Mouse (Mus musculus) lung, embryonic 14.5 days (tissue): Measurements from ENCODE around the gene Car8. TPM values are rescaled to one million over a fixed set of nuclear protein-coding genes. Genes with fewer than 3 reads are reported as not detected.
A peak's percentile ranks its signal among the peaks of the same experiment; 100 is the strongest.

Experiments used
- ATAC-seq: fragments of 200-750 bp; cut with Nextera tagmentation; 2 replicates; pipeline ENCODE4 v1.8.0; 2017; ENCODE audit warnings: mild to moderate bottlenecking, moderate TSS enrichment, moderate library complexity; ENCODE audit not compliant: insufficient read depth
- DNase-seq: peaks from one replicate; pipeline ENCODE4 v3.0.0-alpha.2; 2015
- H3K27ac ChIP-seq: fragments of 300-500 bp; sonication (generic); 2 replicates; pipeline ENCODE4 v1.5.1; 2014; ENCODE audit warnings: low read depth, mild to moderate bottlenecking, moderate library complexity
- H3K27me3 ChIP-seq: fragments of 300-500 bp; sonication (generic); 2 replicates; pipeline ENCODE4 v1.6.1; 2014; ENCODE audit warnings: low read length, control low read depth; ENCODE audit not compliant: insufficient read depth
- H3K36me3 ChIP-seq: fragments of 300-500 bp; sonication (generic); 2 replicates; pipeline ENCODE4 v1.6.1; 2014; ENCODE audit warnings: control low read depth; ENCODE audit not compliant: insufficient read depth
- H3K4me1 ChIP-seq: fragments of 300-500 bp; sonication (generic); 2 replicates; pipeline ENCODE4 v1.6.1; 2014; ENCODE audit warnings: antibody characterized with exemption, control low read depth; ENCODE audit not compliant: insufficient read depth
- H3K4me2 ChIP-seq: fragments of 300-500 bp; sonication (generic); 2 replicates; pipeline ENCODE4 v1.6.1; 2014; ENCODE audit warnings: mild to moderate bottlenecking
- H3K4me3 ChIP-seq: fragments of 300-500 bp; sonication (generic); 2 replicates; pipeline ENCODE4 v1.5.1; 2014; ENCODE audit warnings: low read depth, low read length
- H3K9ac ChIP-seq: fragments of 300-500 bp; sonication (generic); 2 replicates; pipeline ENCODE4 v1.6.1; 2014
- H3K9me3 ChIP-seq: fragments of 300-500 bp; sonication (generic); 2 replicates; pipeline ENCODE4 v1.6.1; 2016; ENCODE audit warnings: low read depth, low read length, control low read depth
- CTCF ChIP-seq: IDR thresholded peaks from 2 replicates; pipeline ENCODE4 v1.5.1; 2016; ENCODE audit warnings: antibody characterized with exemption, low read depth
- WGBS: fragments of 180-500 bp; shearing (Covaris S2); extraction: QIAGEN DNeasy Blood & Tissue Kit; methylation state at CpG from one replicate; pipeline ENCODE4 v1.1.7; 2014; 5-methylcytosine and 5-hydroxymethylcytosine counted together
- polyA plus RNA-seq: library from polyadenylated mRNA; unstranded; fragments of >200 nt; fragmentation: Nextera tagmentation; extraction: Ambion mirVana; gene quantifications from 2 replicates; pipeline ENCODE4 v1.2.1, GENCODE M21; 2014

Car8 gene
- polyA plus RNA-seq, 1 experiment from 2014 or later = 7.4 TPM

GRCm38 (mm10) chr4:8216551-8216950 lies 22.3 kb downstream of the Car8 start:
- H3K9me3 ChIP-seq = no peaks in the 10 kb centered on the region
- DNase-seq (no peak), ATAC-seq (no peak)
- no peak overlapping the region for H3K9ac ChIP-seq
- no peak overlapping the region for H3K4me2 ChIP-seq
- 0 out of 2 replicates have a peak, but pooled peaks cover 2% of the 10 kb centered on the region for H3K4me1 ChIP-seq
- no peaks in the 10 kb centered on the region for H3K27me3 ChIP-seq
- H3K27ac ChIP-seq = no peak overlapping the region
- TF ChIP-seq CTCF = no peak
- H3K36me3 ChIP-seq = no peaks in the 10 kb centered on the region
- no peak overlapping the region for H3K4me3 ChIP-seq
- 30% methylated on average over 6 of the region's 6 CpGs for WGBS

- no peak overlapping the region for H3K4me2 ChIP-seq
- no peak for TF ChIP-seq CTCF
- no peaks in the 10 kb centered on the region for H3K36me3 ChIP-seq
- WGBS = 72% methylated on average over 2 of the region's 2 CpGs
- DNase-seq = no peak
- H3K27me3 ChIP-seq = no peaks in the 10 kb centered on the region
- H3K27ac ChIP-seq = no peak overlapping the region
- no peak overlapping the region for H3K4me3 ChIP-seq
- H3K9ac ChIP-seq = no peak overlapping the region
- ATAC-seq = no peak
- no peaks in the 10 kb centered on the region for H3K9me3 ChIP-seq
- no peaks in the 10 kb centered on the region for H3K4me1 ChIP-seq
These were observed 25.2 kb downstream of the Car8 start for GRCm38 (mm10) chr4:8213661-8214060.

GRCm38 (mm10) chr4:8212873-8213569 lies 25.8 kb downstream of the Car8 start:
- Histone ChIP-seq H3K27me3 (no peaks in the 10 kb centered on the region), H3K4me1 (no peaks in the 10 kb centered on the region), H3K9me3 (no peaks in the 10 kb centered on the region), H3K27ac (no peak overlapping the region), H3K4me3 (no peak overlapping the region), H3K9ac (no peak overlapping the region), H3K4me2 (no peak overlapping the region), H3K36me3 (no peaks in the 10 kb centered on the region)
- WGBS = 67% methylated on average over 8 of the region's 8 CpGs
- DNase-seq (no peak), ATAC-seq (no peak)
- no peak for TF ChIP-seq CTCF

GRCm38 (mm10) chr4:8210452-8210851 lies 28.4 kb downstream of the Car8 start:
- no peak overlapping the region for H3K9ac ChIP-seq
- no peaks in the 10 kb centered on the region for H3K36me3 ChIP-seq
- H3K4me3 ChIP-seq = no peak overlapping the region
- H3K9me3 ChIP-seq = no peaks in the 10 kb centered on the region
- H3K27me3 ChIP-seq = no peaks in the 10 kb centered on the region
- H3K4me1 ChIP-seq = no peaks in the 10 kb centered on the region
- 88% methylated on average over 2 of the region's 2 CpGs for WGBS
- TF ChIP-seq CTCF = no peak
- no peak for DNase-seq
- no peak overlapping the region for H3K4me2 ChIP-seq
- ATAC-seq = no peak
- H3K27ac ChIP-seq = no peak overlapping the region

- Histone ChIP-seq H3K27ac (no peak overlapping the region), H3K27me3 (no peaks in the 10 kb centered on the region), H3K4me2 (no peak overlapping the region), H3K4me3 (no peak overlapping the region), H3K4me1 (no peaks in the 10 kb centered on the region), H3K36me3 (no peaks in the 10 kb centered on the region), H3K9me3 (no peaks in the 10 kb centered on the region), H3K9ac (no peak overlapping the region)
- DNase-seq (no peak), ATAC-seq (no peak)
- no peak for TF ChIP-seq CTCF
- WGBS = 77% methylated on average over 1 of the region's 1 CpGs
These were observed 30.9 kb downstream of the Car8 start for GRCm38 (mm10) chr4:8207924-8208323.

GRCm38 (mm10) chr4:8206918-8207573 lies 31.8 kb downstream of the Car8 start:
- DNase-seq = peak; percentile 89
- H3K27ac ChIP-seq = no peak overlapping the region
- no peak overlapping the region for H3K4me3 ChIP-seq
- H3K4me1 ChIP-seq = no peaks in the 10 kb centered on the region
- WGBS = 40% methylated on average over 6 of the region's 6 CpGs
- TF ChIP-seq CTCF = no peak
- H3K9ac ChIP-seq = no peak overlapping the region
- ATAC-seq = peak; percentile 90
- no peaks in the 10 kb centered on the region for H3K36me3 ChIP-seq
- H3K4me2 ChIP-seq = no peak overlapping the region
- H3K9me3 ChIP-seq = no peaks in the 10 kb centered on the region
- H3K27me3 ChIP-seq = no peaks in the 10 kb centered on the region

- ATAC-seq (no peak), DNase-seq (no peak)
- H3K36me3 ChIP-seq = no peaks in the 10 kb centered on the region
- H3K9me3 ChIP-seq = no peaks in the 10 kb centered on the region
- no peak overlapping the region for H3K4me2 ChIP-seq
- H3K27me3 ChIP-seq = no peaks in the 10 kb centered on the region
- no peak overlapping the region for H3K4me3 ChIP-seq
- 61% methylated on average over 4 of the region's 4 CpGs for WGBS
- TF ChIP-seq CTCF = no peak
- H3K9ac ChIP-seq = no peak overlapping the region
- H3K4me1 ChIP-seq = 0 out of 2 replicates have a peak, but pooled peaks cover 3% of the 10 kb centered on the region
- H3K27ac ChIP-seq = no peak overlapping the region
These were observed 33.7 kb downstream of the Car8 start for GRCm38 (mm10) chr4:8205089-8205649.
